Mouse (Mus musculus): ENCODE measurements at regions not wholly inside any gene's neighbourhood (a gene's known extent, or its start where the extent isn't known, plus 50 kb on each side); places are given as distances from the start of the nearest gene placed in this dataset.

DNA sequence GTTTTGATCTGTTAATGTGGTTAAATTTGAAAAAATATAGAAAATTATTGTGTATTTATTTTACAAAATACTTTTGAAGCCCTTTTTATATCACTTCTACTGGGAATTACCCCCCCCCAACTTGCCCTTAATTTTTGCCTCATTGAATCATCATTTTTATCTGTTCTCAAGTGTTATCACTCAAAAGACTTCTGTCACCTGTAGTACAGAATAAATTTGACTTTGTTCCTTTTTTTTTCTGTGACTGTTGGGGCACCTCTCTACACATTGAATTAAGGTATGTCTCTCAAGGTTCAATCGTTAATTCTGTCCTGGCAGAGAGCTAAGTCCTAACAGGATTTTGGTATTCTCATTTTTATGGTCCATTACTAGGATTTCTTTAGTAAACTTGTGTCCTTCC, 1123.0 kb upstream of the Cited2 start:
- no peak for TF ChIP-seq CTCF (conservative IDR thresholded peaks at IDR 0.05; ENCODE audit: low read length)
- no peak for TF ChIP-seq POU5F1 (IDR thresholded peaks at IDR 0.05; ENCODE audit: borderline replicate concordance, low read length)
- no peak for TF ChIP-seq NANOG (IDR thresholded peaks at IDR 0.05; ENCODE audit: borderline replicate concordance, low read length)
